Mouse (Mus musculus) naive thymus-derived CD4-positive, alpha-beta T cell, adult 2 months (primary cell): ENCODE data around the gene Vrk3.
"Not testable (repeated sequence)": the region's sequence is repeated elsewhere in the genome, so short reads cannot be mapped to it uniquely, and the experiment has no call there.

Experiments used
- DNase-seq: peaks from one replicate; pipeline ENCODE4 v3.0.0-alpha.2; 2011; ENCODE audit warnings: low read depth

The Vrk3 gene

DNA sequence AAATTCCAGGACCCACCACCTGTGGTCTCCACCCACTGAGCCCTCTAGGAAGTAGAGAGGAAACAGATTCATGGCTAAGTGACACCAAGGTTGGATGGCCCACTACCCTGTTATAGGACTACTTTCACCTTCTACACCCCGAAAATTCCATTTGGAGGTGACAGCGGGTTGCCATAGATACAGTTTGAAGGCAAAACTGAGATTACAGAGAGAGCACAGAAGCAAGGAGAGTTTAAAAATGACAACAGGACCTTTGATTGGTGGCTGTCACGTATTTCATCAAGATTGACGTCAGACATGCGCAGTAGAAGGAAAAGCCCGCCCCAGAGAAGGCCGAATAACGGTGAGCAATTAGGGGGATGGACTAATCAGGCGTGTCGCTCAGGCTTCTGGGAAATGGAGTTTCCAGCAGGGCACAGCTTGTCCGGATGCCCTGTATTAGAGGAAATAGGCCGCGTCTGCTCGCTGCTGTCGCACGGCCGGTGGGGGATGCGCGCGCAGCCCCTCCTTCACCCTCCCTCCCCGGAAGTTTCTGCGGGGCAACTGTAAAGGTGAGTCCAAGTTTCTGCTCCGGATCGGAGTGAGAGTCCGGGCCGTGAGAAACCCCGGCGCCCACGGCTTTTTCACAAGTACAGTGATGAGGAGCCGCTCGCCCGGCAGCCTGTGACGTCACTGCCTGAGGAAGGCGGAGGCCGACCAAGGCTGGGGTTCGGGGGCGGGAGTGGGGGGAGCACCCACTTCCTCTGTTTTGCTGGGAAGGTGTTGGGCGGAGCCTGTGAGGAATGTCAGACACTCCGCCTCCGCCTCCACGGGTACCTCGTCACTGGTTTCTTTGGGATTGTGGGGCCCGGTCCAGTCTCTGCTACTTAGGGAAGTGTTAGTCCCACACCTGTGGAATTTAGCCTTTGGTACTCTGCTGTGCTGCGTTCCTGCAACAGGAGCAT, at the start of gene Vrk3:
TSS of gene Vrk3 (plus strand) at position 313 of the 944 bp plus-strand sequence.
- DNase-seq = peak; percentile 97

DNA sequence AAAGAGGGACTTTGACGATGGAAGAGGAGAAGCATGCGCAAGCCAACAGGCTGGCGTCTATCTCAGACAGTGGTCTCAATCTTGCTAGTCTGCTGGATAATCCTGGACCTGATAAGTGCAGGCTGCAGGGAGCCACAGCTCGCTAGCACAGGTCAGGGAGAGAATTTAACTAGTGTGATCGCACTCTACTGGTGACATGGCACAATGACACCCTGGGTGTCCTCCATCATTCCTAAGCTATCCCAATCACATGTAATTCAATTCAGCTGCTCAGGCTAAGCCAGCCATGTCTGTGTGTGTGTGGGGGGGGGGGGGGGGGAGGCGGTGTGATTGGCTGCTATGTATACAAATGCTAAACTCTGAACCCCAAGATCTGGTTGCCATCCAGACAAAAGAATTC, 46.3 kb upstream of the Vrk3 start:
- DNase-seq = peak; percentile 14

DNA sequence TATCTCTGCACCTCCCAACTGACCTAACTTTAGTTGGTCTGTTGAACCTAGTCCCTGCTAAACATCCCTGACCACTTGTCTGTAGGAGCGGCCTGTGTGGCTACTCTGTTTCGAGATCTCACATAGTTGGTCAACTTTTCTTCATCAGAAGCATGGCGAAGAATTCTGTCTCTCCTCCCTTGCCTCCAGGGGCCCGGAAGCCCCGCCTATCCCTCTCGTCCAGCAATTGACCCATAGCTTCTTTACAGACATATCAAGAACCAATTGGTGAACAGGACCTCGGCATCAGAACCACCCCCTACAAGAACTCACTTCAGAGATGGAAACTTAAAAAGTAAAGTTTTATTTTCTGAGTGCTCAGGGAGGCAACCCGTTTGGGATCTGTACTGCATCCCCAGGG, 45.2 kb upstream of the Vrk3 start:
- DNase-seq = no peak

DNA sequence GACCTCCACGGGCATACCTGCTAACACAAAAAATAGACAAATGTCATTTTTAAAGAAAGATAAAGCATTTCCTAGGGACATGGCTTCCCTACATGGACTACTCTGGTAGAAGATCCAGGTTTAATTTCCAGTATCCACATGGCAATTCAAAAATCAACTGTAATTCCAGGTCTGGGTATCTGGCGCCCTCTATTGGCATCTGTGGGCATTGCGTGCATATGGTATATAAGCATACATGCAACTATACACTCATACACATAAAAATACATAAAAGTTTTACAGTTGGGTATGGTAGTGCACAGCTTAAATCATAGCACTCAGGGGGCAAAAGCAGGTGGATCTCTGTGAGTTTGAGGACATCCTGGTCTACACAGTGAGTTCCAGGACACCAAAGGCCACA, 43.9 kb upstream of the Vrk3 start:
- DNase-seq = peak; percentile 29

DNA sequence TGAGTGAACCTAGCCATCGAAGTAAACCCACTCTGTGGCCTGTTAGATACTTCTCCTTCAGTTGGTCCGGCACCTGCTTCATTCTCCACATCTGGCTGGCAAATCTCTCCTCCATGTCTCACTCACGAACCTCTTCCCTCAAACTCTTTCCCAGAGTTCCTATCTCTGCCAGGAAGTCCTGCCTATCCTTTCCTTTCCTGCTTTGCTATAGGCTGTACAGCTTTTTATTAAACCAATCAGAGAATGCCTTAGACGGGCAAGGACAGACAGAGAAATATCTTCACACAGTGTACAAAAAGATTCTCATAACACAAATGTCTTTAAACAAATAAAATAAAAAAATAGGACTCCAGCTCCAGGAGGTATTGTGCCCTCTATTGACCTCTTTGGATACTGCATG, 43.1 kb upstream of the Vrk3 start:
- no peak for DNase-seq

DNA sequence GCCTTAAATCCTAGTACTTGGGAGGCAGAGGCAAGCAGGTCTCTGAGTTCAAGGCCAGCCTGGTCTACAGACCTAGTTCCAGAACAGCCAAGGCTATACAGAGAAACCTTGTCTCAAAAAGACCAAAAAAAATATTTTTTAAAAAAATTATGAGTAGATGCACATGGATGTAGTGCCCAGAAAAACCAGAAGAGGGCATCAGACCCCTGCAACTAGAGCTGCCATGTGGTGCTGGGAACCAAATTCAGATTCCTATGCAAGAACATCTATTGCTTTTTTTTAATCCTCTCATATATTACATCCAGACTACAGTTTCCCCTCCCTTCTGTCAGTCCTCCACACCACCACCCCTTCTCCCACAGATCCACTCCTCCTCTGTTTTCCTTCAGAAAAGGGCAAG, 41.9 kb upstream of the Vrk3 start:
- DNase-seq = no peak

DNA sequence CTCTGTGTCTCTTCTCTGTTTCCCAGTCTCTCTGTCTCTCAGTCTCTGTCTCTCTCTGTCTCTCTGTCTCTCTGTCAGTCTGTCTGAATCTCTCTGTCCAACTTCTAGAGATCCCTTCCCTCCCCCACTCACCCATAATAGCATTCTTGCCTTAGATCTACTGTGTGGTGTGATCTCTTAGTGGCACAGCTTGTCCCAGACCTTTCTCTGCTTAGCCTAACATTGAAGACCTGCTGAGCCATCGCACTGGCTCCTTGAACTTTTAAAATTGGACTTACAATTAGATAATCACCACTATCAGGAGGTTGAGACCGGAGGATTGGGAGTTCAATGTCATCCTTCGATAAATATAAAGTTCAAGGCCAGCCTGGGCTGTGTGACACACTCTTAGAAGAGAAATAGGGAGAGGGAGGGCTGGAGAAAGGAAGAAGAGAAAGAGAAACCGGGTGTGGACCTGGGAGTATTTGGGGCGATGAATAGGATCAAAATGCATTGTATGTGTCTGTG, 41.0 kb upstream of the Vrk3 start:
- no peak for DNase-seq

DNA sequence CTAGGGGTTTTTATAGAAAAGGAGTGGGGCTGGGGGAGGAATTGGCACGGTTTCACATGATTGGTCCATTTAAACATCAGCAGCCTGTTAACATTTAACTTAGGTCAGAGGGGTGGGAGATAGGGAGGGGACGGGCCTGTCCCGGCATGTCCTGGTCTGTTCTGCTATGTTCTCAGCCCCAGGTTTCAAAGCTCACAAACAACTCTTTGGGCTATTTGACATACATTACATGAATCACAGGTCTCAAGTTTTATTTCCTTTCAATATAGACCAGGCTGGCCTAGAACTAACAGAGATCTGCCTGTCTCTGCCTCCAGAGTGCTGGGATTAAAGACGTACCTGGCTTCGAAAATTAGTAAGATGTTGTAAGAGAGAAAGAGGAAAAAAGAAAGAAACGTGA, 40.1 kb upstream of the Vrk3 start:
- not testable (repeated sequence) for DNase-seq

DNA sequence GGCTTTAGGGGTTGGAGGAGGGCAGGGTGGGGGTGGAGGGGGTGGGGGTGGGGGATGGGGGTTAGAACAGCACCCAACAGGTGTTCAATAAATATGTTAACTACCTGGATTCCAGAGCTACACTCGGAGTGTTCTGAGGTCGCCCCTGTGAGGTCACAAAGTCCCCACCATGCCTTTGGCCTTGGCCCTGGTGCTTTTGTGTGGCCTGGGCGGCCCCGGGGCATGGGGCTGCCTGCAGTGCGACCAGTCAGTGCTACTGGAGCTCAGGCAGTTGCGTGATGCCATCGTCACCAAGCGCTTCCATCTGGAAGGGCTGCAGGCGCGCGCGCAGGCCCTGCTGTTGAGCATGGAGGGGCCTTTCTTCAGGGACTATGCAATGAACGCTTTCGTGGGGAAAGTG, 39.6 kb upstream of the Vrk3 start, which contains the start of gene Izumo2:
TSS of gene Izumo2 (plus strand) at position 169 of the 400 bp plus-strand sequence.
- DNase-seq = no peak

DNA sequence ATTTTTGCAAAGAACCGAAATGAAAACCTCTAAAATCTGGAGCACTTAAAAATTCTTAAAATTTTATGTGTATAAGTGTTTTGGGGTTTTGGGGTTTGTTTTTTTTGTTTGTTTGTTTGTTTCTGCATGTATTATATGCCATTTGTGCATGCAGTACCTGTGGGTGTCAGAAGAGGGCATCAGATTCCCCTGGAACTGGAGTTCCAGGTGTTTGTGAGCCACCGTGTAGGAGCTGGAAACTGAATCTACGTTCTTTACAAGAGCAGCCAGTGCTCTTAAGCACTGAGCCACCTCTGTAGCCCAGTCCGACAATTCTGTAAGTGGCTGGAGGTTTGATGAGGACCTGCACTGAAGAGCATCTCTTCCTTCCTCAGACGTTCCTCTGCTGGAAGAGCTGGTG, 38.3 kb upstream of the Vrk3 start:
- no peak for DNase-seq

DNA sequence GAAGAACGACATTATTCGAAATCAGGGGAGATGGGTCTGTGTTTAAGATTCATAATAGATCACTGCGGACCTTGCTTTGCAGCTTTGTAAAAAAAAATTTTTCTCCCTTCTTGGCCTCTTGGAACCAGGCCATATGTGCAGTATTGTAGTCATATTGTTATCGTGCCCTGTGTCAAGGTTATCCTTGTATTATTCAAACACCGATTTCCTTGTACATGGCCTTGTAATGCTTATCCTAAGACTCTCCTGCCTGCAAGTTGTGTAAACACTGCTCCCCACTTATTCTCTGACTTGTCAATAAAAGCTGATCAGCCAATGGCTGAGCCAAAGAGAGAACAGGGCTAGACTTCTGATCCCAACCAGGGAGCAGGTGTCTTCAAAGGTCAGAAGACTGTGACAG, 26.2 kb upstream of the Vrk3 start:
- DNase-seq = no peak

DNA sequence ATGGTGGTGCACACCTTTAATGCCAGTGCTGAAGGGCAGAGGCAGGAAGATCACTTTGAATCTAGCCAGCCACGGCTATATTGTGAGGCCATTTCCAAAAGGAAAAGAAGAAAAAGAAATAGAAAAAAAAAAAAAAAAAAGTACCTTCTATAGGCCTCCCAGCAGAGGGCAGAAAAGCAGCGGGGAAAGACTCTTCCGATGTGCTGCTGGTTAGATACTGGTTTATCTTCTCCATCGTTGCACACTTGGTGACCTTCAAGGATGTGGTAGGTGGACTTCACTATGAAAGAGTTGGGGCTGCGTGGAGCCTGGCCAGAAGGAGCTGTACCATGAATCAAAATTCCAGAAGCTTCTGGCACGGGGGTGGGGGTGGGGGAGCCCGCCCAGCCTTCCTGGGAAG, 23.9 kb upstream of the Vrk3 start:
- DNase-seq = peak; percentile 56

DNA sequence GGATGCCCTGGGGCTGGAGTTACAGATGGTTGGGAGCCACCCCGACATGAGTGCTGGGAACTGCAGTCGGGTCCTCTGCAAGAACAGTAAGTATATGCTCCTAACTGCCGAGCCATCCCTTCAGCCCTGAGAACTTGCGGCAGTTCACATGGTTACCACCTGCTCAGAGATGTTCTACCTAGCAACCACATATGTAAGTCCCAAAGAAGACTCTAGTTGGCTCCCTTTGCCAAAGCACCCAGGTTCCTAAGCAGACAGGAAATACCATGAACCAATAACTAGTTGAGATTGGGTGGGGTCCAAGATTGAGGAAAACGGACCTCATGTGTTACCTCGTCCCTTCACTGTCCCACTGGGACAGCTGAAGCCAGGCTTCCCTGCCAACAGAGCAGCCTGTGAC, 21.9 kb upstream of the Vrk3 start:
- peak; percentile 57 for DNase-seq

DNA sequence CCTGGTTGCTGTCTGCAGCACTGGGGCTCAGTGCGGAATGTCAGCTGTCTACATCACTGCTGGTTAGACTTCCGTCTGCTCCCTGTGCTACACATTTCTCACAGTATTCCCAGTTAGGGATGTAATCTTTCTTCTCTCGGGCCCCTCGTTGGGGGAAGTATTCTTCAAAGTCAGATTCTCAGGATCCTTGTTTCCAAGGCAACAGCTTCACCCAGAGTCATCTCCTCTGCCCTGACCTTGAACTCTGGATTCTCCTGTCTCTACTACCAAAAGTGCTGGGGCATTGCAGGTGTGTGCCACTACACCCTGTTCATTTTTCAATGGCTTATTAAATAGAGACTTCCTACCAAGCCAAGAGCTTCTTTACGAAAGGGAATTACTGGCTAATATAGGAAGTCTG, 21.1 kb upstream of the Vrk3 start:
- DNase-seq = no peak

DNA sequence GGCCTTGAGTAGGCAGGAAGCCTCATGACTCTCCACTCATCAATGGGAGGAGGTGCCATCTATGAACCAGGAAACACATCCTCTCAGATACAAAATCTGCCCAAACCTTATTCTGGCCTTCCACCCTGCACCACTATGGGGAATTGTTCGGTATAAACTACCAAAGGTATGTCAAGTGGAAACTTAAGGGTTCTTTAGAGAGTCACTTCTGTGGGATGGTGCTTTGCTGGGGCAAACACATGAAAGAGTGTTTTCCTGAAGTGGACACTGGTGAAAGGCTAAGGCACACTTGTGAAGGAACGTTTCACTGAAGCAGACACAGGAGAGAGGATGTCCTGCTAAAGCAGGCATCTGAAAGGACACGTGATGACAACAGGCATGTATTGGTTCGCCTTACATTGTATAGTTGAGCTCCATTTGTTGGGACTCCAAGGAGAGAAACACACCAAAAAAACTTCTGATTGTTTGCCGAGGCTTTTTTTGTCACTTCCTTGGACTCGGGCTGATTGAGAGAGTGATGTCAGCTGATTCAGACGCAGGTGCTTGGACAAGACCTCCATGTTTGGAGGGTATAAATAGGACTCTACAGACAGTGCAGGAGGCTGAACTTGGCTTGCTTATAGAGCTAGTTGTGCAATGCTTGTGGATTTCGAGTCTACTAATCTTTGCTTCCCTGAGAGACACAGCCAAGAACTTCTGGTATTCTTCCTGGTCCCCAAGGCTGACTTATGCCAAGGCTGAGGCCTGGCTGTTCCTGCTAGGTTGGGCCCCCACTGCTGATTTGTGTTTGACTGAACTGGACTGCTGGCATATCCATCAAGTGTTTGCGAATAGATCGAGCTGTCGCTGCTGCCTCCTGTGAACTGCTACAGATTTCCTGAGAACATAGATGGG, 19.9 kb upstream of the Vrk3 start:
- DNase-seq = no peak

DNA sequence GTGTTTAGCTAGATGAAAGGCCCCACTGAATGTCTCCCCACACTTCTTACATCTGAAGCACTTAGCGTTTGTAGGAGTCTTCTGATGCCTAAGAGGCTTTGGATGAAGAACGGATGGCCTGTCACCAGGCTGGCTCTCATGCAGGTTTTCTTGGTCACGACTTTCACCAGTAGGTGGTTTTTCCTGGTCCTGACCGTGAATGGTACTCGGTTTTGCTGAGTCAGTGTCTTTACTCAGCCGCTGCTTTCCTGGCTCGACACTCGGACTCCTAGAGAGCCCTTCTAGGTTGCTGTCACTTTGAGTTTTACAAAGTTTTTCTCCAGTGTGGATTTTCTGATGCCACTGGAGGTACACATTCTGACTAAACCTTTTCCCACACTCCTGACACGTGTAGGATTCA, 14.5 kb upstream of the Vrk3 start:
- DNase-seq = no peak

DNA sequence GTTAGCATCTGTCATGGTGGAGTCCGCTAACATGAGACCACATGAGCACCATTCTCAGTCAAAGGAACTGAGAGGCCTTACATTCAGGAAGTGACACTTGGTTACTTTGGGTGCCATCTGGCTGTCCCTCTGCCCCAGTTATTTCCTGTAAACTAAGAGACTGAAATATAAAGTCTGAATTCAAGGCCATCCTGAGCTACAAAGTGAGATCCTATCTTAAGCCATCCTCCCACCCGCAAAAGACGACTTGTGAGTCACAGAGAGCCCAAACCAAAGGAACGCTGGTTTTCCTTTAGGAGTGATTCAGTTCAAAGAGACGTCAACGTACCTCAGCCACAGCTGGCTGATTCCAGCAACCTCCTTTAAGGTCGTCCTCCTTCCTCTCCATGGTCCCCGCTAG, 6.9 kb upstream of the Vrk3 start:
- DNase-seq = no peak

DNA sequence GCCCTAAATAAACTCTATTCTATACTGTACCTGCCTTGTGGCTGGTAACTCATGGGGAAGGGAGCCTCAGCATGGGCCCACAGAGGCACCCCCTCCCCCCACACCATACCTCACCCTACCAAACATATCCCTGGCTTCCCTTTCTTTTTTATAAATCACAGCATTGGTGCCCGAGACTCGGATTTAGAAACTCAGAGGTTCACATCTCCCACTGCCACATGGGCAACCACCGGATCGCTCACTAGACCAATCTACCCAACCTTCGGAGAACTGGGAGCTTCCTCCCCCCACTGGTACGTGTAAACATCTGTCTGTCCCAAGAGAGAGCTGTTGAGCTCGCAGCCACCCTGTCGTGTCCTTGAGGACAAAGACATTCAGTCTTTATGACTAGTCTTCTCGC, 3.9 kb upstream of the Vrk3 start:
- DNase-seq = no peak

DNA sequence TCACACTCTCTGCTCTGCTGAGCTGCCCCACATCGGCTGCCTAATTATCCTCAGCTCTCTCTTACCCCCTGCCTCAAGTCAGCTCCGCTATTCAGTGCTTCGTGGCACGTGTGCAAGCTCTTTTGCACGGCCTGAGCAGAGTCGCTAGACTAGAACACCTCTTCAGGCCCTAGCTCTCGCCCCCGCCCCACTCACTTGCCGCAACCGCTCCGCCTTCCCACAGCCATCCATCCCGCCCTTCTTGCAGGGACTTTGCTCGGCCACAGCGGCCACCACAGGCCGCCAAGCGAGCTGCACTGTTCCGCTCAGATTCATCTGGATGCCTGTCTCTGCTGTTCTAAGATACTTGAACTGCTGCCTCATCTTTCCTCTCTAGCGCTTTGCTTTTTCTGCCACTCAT, 3.1 kb upstream of the Vrk3 start:
- DNase-seq = peak; percentile 92

DNA sequence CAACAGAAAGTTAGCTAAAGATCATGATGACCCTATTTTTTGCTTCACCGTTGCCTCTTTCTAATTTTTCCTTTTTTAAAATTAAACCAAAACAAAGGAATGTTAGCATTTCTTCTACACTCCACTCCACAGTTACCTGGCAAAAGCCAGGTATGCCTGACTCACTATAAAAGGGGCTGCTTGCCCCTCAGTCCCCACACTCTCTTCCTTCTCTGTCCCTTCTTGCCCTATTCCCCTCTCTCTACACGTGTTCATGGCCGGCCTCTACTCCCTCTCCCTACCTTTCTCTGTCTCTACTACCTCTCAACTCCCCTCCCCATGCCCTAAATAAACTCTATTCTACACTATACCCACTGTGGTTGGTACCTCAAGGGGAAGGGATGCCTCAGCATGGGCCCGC, 1.1 kb upstream of the Vrk3 start:
- DNase-seq = no peak

DNA sequence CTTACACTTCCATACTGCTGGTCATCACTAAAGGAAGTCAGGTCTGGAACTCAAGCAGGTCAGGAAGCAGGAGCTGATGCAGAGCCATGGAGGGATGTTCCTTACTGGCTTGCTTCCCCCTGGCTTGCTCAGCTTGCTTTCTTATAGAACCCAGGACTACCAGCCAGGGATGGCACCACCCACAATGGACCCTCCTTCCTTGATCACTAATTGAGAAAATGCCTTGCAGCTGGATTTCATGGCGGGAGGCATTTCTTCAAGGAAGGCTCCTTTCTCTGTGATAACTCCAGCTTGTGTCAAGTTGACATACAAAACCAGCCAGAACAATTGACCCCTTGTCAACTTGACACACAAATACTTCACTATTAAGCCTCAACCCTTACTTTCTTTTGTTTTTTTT, 2.7 kb downstream of the Vrk3 start, which contains the start of gene Zfp473:
TSS of gene Zfp473 (minus strand) at position 101 of the 400 bp plus-strand sequence.
- DNase-seq = not testable (repeated sequence)

DNA sequence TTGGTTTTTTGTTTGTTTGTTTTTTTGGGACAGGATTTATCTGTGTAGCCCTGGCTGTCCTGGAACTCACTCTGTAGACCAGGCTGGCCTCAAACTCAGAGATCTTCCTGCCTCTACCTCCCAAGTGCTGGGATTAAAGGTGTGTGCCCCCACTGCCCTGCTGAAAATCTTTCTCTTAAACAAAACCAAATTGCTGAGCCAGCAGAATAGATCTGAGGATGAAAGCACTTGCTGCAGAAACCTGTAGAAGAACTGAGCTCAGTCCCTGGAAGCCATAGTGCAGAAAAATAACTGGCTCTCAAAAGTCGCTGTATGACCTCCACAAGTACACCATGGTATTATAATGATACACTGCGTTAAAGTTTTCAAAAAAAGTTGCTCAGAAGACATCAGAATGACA, 9.0 kb downstream of the Vrk3 start:
- DNase-seq = no peak

DNA sequence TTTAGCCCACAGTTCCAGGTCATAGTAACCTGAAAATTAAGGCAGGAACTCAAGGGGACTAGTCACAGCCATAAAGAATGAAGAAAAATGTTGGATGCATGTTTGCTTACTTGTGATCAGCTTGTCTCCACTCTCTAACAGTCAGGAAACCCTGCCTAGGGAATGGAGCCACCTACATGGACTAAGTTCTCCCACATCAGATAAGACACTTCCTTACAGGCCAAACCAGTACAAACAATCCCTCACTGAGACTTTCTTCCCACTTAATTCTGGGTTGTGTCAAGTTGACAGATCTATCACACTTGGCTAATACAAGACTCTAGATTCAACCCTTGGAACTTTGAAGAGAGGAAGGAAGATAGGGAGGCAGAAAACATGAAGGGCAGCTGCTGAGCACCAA, 12.2 kb downstream of the Vrk3 start:
- DNase-seq = no peak
